Mouse (Mus musculus): ENCODE data around the gene Ptgfrn.

DNA sequence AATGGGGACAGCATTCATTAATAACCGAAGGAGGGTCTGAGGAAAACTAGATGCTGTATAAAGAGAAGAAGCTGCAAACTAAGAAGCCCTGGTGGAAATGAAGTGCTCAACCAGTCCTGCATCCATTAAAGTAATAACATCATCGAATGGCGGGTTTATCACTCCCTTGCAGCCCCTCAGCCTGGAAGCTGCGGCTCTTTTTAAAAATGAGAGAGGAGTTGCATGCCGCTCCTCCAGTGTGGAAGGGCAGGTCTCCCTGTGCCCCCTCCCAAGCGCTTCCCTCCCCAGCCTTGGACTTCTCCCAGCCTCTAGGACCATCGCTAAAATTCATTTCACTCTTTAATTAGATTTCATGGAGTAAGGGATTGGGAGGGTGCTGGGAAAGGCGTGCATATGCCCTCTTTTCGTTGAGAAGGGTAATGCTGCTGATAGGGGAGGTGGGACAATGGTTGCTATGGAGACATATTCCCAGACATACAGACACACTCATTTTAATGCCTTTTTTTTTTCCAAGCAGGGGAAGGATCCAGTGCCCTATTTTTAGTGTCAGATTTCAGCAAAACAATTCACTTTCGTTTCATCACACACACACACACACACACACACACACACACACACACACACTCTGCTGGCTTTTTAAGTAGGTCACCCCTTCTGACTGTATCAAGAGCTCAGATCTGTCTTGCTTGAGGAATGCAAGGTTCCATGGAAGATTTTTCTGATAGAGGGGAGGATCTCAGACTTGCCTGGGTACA, 35.4 kb upstream of the Ptgfrn start:
- TF ChIP-seq CTCF (IDR thresholded peaks at IDR 0.05) (no peak), POLR2A (IDR thresholded peaks at IDR 0.05; ENCODE audit: insufficient read depth, low read depth, low read length) (no peak)
